Mouse (Mus musculus) thymus, adult 2 months (tissue): ENCODE data around the gene Aff1. TPM values are rescaled to one million over a fixed set of nuclear protein-coding genes. Genes with fewer than 3 reads are reported as not detected.
A peak's percentile ranks its signal among the peaks of the same experiment; 100 is the strongest.

Source experiments
- DNase-seq: peaks from one replicate; pipeline ENCODE4 v3.0.0; 2021
- H3K27ac ChIP-seq: fragments of 200-500 bp; 2 replicates; pipeline ENCODE4 v1.5.1; 2012; ENCODE audit warnings: low read length, control low read depth; ENCODE audit not compliant: control insufficient read depth, insufficient read depth
- H3K27me3 ChIP-seq: fragments of 200-500 bp; 2 replicates; pipeline ENCODE4 v1.6.1; 2012; ENCODE audit warnings: mild to moderate bottlenecking, low read length, moderate library complexity, mixed read lengths; ENCODE audit not compliant: control insufficient read depth, insufficient read depth
- H3K36me3 ChIP-seq: fragments of 200-500 bp; 2 replicates; pipeline ENCODE4 v1.6.1; 2012; ENCODE audit warnings: mild to moderate bottlenecking, low read length, moderate library complexity; ENCODE audit not compliant: control insufficient read depth, insufficient read depth
- H3K4me1 ChIP-seq: fragments of 200-500 bp; replicated peaks from 2 replicates; pipeline ENCODE4 v1.6.1; 2012; ENCODE audit warnings: low read length; ENCODE audit not compliant: control insufficient read depth, insufficient read depth
- H3K4me3 ChIP-seq: fragments of 200-500 bp; 2 replicates; pipeline ENCODE4 v1.5.1; 2012; ENCODE audit warnings: mild to moderate bottlenecking, low read length, control low read depth, moderate library complexity; ENCODE audit not compliant: control insufficient read depth, insufficient read depth
- CTCF ChIP-seq: fragments of 200-500 bp; IDR thresholded peaks from 2 replicates; pipeline ENCODE4 v1.5.1; 2012; ENCODE audit warnings: mild to moderate bottlenecking, control low read depth, low read length, moderate library complexity, borderline replicate concordance; ENCODE audit not compliant: control insufficient read depth, poor library complexity, insufficient read depth; ENCODE audit errors: extremely low read depth
- POLR2A ChIP-seq: fragments of 200-500 bp; IDR thresholded peaks from 2 replicates; pipeline ENCODE4 v1.6.1; 2012; ENCODE audit warnings: mild to moderate bottlenecking, low read length, control low read depth, moderate library complexity; ENCODE audit not compliant: control insufficient read depth, poor library complexity, insufficient read depth; ENCODE audit errors: extremely low read depth
- WGBS: fragments of 180-500 bp; shearing (Covaris S2); methylation state at CpG from one replicate; pipeline ENCODE4 v1.1.7; 2018; 5-methylcytosine and 5-hydroxymethylcytosine counted together
- polyA plus RNA-seq: library from polyadenylated mRNA; depleted of rRNA; stranded (reverse); fragments of >200 nt; gene quantifications from 2 replicates; pipeline ENCODE4 v1.2.3, GENCODE M21; 2012

The Aff1 gene
- polyA plus RNA-seq, 1 experiment: 49.1 TPM

- DNase-seq: no peak
- Histone ChIP-seq H3K27ac (no peak overlapping the region), H3K4me1 (no peaks in the 10 kb centered on the region), H3K27me3 (no peaks in the 10 kb centered on the region), H3K4me3 (no peak overlapping the region), H3K36me3 (peaks cover 83% of the 10 kb centered on the region)
- TF ChIP-seq POLR2A (no peak), CTCF (no peak)
- WGBS: 95% methylated on average over 3 of the region's 3 CpGs
These were observed 147.1 kb downstream of the Aff1 start for GRCm38 (mm10) chr5:103839265-103839626.

GRCm38 (mm10) chr5:103843938-103844337 is 151.8 kb downstream of the Aff1 start:
- Histone ChIP-seq H3K4me3 (no peak overlapping the region), H3K27me3 (no peaks in the 10 kb centered on the region), H3K27ac (no peak overlapping the region), H3K36me3 (peaks cover 94% of the 10 kb centered on the region), H3K4me1 (no peaks in the 10 kb centered on the region)
- 94% methylated on average over 1 of the region's 1 CpGs for WGBS
- TF ChIP-seq POLR2A: no peak
- TF ChIP-seq CTCF: peak; percentile 45; the same call in 1 of the 2 replicates
- DNase-seq: peak; percentile 60

- Histone ChIP-seq H3K27ac (no peak overlapping the region), H3K4me3 (no peak overlapping the region), H3K4me1 (no peaks in the 10 kb centered on the region), H3K36me3 (peaks cover 97% of the 10 kb centered on the region), H3K27me3 (no peaks in the 10 kb centered on the region)
- TF ChIP-seq CTCF (no peak), POLR2A (no peak)
- 94% methylated on average over 19 of the region's 19 CpGs for WGBS
- DNase-seq: no peak
These were observed 153.4 kb downstream of the Aff1 start for GRCm38 (mm10) chr5:103845418-103846153.

- 91% methylated on average over 10 of the region's 10 CpGs for WGBS
- H3K4me3 ChIP-seq: no peak overlapping the region
- peaks cover 97% of the 10 kb centered on the region for H3K36me3 ChIP-seq
- no peak overlapping the region for H3K27ac ChIP-seq
- H3K27me3 ChIP-seq: no peaks in the 10 kb centered on the region
- TF ChIP-seq POLR2A: no peak
- no peak for TF ChIP-seq CTCF
- H3K4me1 ChIP-seq: no peaks in the 10 kb centered on the region
- DNase-seq: no peak
These were observed 154.0 kb downstream of the Aff1 start for GRCm38 (mm10) chr5:103846154-103846551.

- TF ChIP-seq POLR2A (no peak), CTCF (no peak)
- 90% methylated on average over 5 of the region's 5 CpGs for WGBS
- no peak for DNase-seq
- Histone ChIP-seq H3K4me1 (no peaks in the 10 kb centered on the region), H3K36me3 (peaks cover 97% of the 10 kb centered on the region), H3K27ac (no peak overlapping the region), H3K4me3 (no peak overlapping the region), H3K27me3 (no peaks in the 10 kb centered on the region)
These were observed 154.4 kb downstream of the Aff1 start for GRCm38 (mm10) chr5:103846609-103847008.

GRCm38 (mm10) chr5:103848546-103848945 is 156.4 kb downstream of the Aff1 start:
- Histone ChIP-seq H3K27ac (no peak overlapping the region), H3K4me3 (no peak overlapping the region), H3K27me3 (no peaks in the 10 kb centered on the region), H3K4me1 (no peaks in the 10 kb centered on the region), H3K36me3 (peaks cover 97% of the 10 kb centered on the region)
- WGBS: 90% methylated on average over 8 of the region's 8 CpGs
- TF ChIP-seq POLR2A (no peak), CTCF (no peak)
- no peak for DNase-seq

GRCm38 (mm10) chr5:103852756-103853549 is 160.8 kb downstream of the Aff1 start:
- peaks cover 59% of the 10 kb centered on the region for H3K36me3 ChIP-seq
- no peak overlapping the region for H3K27ac ChIP-seq
- WGBS: 92% methylated on average over 4 of the region's 4 CpGs
- no peaks in the 10 kb centered on the region; the same call in 1 of the 2 replicates for H3K4me1 ChIP-seq
- H3K4me3 ChIP-seq: no peak overlapping the region
- no peaks in the 10 kb centered on the region for H3K27me3 ChIP-seq
- DNase-seq: no peak
- no peak for TF ChIP-seq POLR2A
